Mouse (Mus musculus) liver, postnatal 0 days (tissue): ENCODE results near the gene Orc3.

Experiments
- CTCF ChIP-seq: sonication (generic); IDR thresholded peaks from 2 replicates; pipeline ENCODE4 v1.5.1; 2016; ENCODE audit warnings: antibody characterized with exemption, low read depth
- EP300 ChIP-seq: IDR thresholded peaks from 2 replicates; pipeline ENCODE4 v1.6.1; 2016; ENCODE audit warnings: antibody characterized with exemption, low read depth, mild to moderate bottlenecking

- TF ChIP-seq EP300 (no peak), CTCF (no peak)
Observed at GRCm38 (mm10) chr4:34661927-34662326, 47.2 kb upstream of the Orc3 start.
